Mouse (Mus musculus) myocyte (in vitro differentiated cells): Measurements from ENCODE around the gene Farp1.

Source experiments
- MAX ChIP-seq: IDR thresholded peaks from one replicate; pipeline ENCODE4 v1.6.1; 2011; ENCODE audit warnings: low read depth, mild to moderate bottlenecking, control low read depth
- TCF12 ChIP-seq: IDR thresholded peaks from one replicate; pipeline ENCODE4 v1.6.1; 2011; ENCODE audit warnings: mild to moderate bottlenecking, control low read depth; ENCODE audit not compliant: poor library complexity, insufficient read depth, severe bottlenecking

- TF ChIP-seq TCF12, result no peak
- TF ChIP-seq MAX, result no peak
Measured at GRCm38 (mm10) chr14:121186402-121186894, 151.4 kb downstream of the Farp1 start.
